Mouse (Mus musculus) MEL (cell line): ENCODE measurements at regions not wholly inside any gene's neighbourhood (a gene's known extent, or its start where the extent isn't known, plus 50 kb on each side); places are given as distances from the start of the nearest gene placed in this dataset.

Source experiments
- CHD2 ChIP-seq: IDR thresholded peaks from 2 replicates; pipeline ENCODE4 v1.6.1; 2011; ENCODE audit warnings: low read length, improper control_type of control experiment
- CTCF ChIP-seq, 3 experiments: IDR thresholded peaks in 2 of 3; conservative IDR thresholded peaks in 1 of 3; 2 replicates each; pipeline ENCODE4 v1.5.1; 2011 to 2012; ENCODE audit warnings: low read length in 3 of 3, low read depth in 2 of 3, mild to moderate bottlenecking in 2 of 3, improper control_type of control experiment in 1 of 3, inconsistent platforms in 1 of 3, mixed read lengths in 1 of 3, moderate library complexity in 1 of 3; ENCODE audit not compliant: control insufficient read depth in 1 of 3, insufficient read depth in 1 of 3, poor library complexity in 1 of 3, severe bottlenecking in 1 of 3
- EP300 ChIP-seq, 2 experiments: IDR thresholded peaks; 2 replicates each; pipeline ENCODE4 v1.6.1; 2011; ENCODE audit warnings: improper control_type of control experiment in 2 of 2, low read length in 2 of 2, low read depth in 1 of 2, mild to moderate bottlenecking in 1 of 2
- GABPA ChIP-seq: IDR thresholded peaks from 2 replicates; pipeline ENCODE4 v1.6.1; 2012; ENCODE audit warnings: low read depth, mild to moderate bottlenecking, inconsistent platforms, low read length, improper control_type of control experiment, moderate library complexity
- POLR2AphosphoS5 ChIP-seq: IDR thresholded peaks from 2 replicates; pipeline ENCODE4 v1.6.1; 2012; ENCODE audit warnings: low read depth, borderline replicate concordance, mild to moderate bottlenecking, inconsistent platforms, low read length, moderate library complexity, mixed read lengths

GRCm38 (mm10) chr7:113059211-113059966, 105.6 kb downstream of the Rassf10 start:
- TF ChIP-seq GABPA = no peak
- TF ChIP-seq CTCF (IDR thresholded peaks at IDR 0.05 in 2 of 3, conservative IDR thresholded peaks at IDR 0.05 in 1 of 3; ENCODE audit: control insufficient read depth in 1 of 3, insufficient read depth in 1 of 3, low read depth in 2 of 3, low read length in 3 of 3, poor library complexity in 1 of 3, severe bottlenecking in 1 of 3) = no peak
- no peak for TF ChIP-seq CHD2
- TF ChIP-seq POLR2AphosphoS5 = no peak
- no peak for TF ChIP-seq EP300 (IDR thresholded peaks at IDR 0.05; ENCODE audit: low read depth in 1 of 2, low read length in 2 of 2)
